Mouse (Mus musculus) T-helper 1 cell (primary cell): ENCODE measurements around the gene G430095P16Rik.

ENCODE experiments used
- in situ Hi-C: fragments of 300-600 bp; cut with MboI, MseI; formaldehyde crosslinking; loops from one replicate; pipeline ENCODE4 v1.15.1; 2025; ENCODE audit warnings: high pct_unique_total_duplicates

G430095P16Rik gene

DNA sequence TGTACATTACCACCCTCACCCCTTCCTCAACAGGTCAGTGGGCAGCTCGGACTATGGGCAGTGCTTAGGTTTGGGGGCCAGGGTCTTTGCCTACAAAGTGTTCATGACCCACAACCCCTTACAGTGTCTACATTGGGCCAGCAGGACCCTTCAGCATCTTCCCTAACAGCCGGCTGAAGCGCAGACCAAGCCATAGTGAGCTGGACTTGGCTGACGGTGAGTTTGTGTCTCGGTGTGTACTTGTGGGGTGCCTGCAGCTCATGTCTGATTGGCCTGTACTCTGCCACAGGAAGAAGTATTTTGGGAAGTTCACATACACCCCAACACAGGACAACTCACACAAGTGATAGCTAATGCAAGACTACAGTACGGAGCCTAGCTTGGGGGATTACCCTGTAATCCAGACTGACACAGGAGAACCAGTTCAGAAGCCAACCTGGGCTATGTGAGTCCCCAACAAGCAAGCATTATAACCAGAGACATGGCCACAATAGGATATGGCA is 19.8 kb upstream of the G430095P16Rik start:
- in situ Hi-C loops = no loop called here

DNA sequence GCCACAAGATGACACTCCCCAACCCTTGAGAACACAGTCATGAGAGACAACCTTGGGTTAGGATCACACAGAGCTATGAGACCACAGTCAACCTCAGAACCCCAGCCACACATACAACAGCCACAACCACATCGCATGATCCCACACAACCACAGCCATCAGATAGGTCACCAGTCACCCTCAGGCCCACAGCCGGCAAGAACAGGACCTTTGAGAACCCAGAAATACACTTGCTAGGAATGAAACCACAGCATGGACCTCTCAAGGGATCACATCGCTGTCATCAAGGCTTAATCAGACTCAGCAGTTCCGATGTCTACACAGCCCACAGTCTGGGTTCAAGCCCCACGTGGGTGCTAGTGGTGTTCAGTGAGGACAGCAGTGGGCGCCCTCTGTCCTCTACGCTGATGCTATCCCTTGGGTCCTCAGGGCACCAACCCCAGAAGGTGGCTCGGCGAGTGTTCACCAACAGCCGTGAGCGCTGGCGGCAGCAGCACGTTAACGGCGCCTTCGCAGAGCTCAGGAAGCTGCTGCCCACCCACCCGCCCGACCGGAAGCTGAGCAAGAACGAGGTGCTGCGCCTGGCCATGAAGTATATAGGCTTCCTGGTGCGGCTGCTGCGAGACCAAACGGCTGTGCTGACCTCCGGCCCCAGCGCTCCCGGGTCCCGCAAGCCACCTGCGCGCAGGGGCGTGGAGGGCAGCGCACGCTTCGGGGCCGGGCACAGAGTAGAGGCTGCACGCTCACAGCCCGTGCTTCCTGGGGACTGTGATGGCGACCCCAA is 19.1 kb upstream of the G430095P16Rik start:
- in situ Hi-C loops = no loop called here

DNA sequence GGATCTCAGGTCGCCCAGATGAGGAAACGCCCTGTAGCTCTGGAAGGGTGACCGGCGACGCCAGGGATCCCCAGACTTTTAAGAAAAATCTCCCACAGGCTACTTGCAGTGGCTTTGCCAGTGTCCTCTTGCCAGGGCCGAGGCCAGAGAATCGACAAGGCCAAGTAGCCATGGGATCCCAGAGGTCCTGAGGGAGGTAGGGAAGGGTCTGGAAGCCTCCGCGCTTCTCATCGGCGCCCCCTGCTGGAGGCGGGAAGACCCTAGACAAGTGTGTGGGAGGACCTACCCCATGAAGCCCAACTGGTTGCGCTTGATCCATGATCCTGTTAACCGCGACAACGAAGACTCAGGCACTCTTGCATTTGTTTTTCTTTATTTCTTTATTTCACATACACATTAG is 18.5 kb upstream of the G430095P16Rik start:
- in situ Hi-C loops = no loop called here

DNA sequence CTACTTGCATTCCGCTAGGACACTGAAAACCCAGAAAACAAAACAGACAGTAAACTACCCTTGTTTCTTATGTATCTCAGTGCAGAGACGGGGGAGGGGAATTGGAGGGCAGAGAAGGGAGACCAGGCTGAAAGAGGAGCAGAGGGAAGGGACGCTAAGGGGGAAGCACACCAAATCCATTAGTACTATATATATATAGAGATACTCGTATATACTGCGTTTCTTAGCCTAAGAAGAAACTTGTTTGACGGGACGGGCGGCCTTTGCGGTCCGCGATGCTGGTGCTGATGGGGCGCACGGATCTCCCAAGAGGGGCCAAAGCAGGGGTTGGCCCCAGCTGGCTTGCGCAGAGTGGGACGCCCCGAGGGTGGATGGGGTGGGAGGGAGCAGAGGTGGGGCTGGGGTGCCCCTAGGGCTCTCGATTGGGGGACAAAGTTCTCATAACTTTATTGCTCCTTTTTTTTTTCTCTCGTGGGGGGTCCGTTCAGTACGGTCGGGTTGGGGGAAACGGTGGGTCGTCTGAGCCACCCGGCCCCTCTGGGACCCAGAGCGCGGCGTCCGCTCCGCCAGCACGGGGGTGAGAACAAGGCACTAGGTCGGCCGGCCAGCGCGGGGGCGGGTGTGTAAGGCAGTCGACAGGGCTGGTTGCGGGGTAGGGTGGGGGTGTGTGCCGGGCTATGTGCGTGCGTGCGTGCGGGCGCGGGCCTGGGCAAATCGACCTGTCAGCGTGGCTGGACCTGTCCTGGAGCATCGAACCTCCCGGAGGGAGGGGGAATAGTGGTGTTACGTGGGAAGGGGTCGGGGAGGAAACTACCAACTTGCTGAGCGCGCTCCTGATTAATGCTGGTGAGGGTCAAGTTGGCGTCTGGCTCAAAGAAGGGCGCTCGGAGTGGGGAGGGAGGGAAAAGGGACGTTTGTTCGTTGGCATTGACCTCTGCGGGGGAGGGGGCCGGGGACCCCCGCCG is 17.7 kb upstream of the G430095P16Rik start:
- in situ Hi-C loops = no loop called here

DNA sequence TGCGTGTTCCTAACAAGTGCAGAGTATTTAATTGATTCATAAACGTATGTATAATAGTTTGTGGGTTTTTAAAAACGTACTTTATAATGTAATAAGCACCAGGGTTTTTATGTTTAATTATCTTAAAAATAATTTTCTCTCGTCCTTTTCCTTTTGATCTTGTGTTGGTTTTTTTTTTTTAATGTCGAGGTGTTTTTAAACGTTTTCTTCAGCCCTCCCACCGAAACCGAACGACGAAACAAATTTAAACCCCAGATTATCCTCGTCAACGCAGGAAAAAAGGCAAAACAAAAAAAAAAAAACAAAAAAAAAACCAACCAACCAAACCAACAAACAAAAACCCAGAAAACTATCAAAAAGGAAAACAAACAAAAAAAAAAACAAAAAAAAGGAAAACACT is 16.8 kb upstream of the G430095P16Rik start:
- in situ Hi-C loops = no loop called here

DNA sequence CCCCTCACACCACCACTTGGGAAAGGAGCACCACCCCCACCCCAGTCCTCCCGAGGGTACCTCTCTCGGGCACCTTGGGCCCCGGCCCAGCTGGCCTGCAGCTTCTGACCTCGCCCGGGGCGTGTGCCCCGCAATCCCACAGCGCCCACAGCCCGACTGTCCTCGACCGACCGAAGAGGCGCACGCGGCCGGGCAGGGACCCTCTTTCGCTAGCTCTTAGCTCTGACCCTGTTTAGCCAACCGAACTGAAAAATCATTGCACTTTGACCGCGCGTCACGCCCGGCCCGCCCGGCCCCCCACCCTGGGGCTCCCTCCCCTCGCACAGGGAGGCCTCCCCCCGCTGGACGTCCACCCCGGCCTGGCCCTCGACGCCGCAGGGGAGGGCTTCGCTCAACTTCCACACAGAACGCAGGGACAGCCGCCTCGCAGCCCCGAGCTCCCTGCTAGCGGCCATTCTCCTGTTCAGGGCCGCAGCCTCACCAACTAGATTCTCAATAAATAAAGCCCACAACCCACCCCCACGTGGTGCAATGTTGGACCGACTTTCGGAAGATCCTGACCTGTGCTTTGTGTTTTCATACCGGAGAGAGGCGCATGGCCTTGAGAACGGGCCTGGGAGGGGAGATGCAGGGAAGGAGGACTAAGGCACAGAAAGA is 16.1 kb upstream of the G430095P16Rik start:
- in situ Hi-C loops = no loop called here

DNA sequence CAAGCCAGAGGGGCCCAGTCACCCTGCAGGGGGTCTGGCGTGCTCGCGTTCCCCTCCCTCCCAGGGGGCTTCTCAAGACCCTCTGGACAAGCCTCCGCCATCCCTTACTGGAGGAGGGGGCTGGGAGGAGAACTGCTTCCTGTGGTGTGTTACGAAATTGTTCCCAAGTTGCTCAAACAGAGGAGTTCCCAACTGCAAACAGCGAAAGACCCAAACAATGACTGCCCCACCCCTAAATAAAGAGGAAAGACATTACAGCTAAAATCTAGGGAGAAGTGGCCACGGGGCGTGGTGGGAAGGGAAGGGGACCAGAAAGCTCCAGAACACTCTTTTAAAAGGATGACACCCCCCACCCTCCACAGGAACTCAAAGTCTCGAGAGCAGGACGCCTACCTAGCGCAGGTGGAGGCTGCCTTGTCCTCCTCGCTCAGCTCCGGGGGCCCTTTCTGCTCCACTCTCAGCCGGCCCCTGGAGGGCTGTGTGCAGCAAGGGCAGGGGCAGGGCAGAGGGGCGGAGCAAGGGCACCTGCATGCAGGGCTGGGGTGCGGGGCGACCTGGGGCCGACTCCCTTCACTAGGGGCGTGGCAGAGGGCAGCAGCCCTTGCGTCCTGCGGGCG is 15.4 kb upstream of the G430095P16Rik start:
- in situ Hi-C loops = no loop called here

DNA sequence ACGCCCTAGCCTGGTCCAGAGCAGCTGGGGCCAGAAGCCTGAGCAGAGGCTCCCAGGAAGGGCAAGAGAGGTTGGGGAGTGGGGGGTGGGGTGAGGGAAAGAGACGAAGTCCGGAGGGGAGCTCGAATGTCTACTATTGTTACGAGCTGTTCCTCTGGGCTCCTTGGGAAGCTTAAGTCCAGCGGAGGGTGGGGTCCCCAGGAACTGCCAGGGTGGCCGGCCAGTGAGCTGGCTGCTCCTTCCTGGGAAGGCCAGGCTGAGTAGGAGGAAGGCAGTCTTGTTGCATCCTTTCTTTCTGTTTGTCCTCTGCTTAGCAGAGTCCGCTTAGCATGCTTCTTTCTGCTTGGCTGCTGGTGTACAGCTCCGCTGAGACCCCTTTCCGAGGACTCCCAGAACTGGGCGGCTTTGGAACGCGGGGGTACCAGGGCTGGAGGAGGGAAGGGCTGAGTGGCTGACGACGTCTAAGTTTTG is 14.7 kb upstream of the G430095P16Rik start:
- in situ Hi-C loops = no loop called here

DNA sequence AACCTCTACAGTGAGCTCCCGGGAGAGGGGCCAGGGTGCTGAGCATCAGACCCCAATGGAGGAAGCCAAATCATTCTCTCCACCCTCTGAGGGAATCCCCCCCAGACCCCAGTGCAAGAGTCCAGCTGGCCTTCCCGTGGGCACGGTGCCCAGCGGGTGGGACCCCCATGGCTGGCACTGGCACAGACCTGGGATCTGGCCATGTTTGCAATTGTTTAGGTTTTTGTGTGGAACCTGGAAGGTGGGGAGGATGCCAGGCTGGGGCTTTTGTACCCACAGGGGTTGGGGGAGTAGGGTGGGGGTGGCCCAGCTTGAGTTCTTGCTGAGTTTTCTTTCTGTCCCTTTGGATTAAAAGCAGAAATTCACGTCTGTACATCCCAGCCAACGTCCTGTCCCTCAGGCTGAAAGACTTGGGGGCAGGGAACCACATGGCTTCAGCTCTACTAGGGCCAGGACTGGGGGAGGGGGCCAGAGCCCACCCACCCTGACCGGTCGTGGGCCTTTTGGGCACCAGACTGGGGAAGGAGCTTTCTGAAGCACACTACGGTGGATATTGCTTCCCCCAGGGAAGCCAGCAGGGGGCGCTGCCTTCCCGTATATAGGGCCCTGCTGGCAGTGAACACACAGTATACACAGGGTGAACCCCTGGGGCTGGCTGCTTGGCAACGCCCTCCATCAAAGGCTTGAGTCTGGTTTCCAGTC is 13.9 kb upstream of the G430095P16Rik start:
- in situ Hi-C loops = no loop called here

DNA sequence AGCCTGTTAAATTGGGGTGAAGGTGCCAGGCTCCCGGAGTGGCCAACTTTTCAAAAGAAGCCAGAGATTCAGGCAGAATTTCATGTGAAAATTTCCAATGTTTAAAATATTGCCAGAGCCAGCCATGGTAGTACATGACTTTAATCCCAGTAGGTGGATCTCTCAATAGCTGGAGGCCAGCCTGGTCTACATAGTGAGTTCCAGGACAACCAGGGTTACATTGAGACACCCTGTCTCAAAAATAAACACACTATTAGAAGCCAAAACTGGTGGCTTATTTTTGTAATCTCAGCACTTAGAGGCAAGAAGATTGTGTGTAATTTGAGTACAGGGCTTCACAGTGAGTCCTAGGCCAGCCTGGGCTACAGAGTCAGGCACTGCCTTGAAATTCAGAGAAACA is 12.9 kb upstream of the G430095P16Rik start:
- in situ Hi-C loops = loop anchor here (5.0 kb wide), 1 partner anchor 102 kb away; no protein-coding TSS in a partner anchor

DNA sequence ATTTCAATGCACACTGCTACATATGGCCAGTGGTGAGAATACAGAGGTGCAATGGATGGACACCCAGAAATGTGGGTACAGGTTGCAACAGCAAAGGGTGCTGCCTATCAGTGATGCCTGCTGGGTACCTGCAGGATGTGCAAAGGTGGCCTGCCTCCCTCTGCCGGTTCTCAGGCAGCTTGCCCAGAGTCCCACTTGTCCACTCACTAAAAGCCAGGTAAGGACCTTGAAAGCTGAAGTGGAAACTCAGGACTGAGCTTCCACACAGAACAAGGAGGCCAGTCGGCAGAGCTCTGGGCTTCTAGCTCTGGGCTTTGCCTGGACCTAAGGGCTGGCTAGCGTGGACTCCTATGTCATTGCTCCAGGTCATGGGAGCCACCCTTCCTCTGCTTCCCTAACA is 11.5 kb upstream of the G430095P16Rik start:
- in situ Hi-C loops = loop anchor here (5.0 kb wide), 1 partner anchor 101 kb away; no protein-coding TSS in a partner anchor

DNA sequence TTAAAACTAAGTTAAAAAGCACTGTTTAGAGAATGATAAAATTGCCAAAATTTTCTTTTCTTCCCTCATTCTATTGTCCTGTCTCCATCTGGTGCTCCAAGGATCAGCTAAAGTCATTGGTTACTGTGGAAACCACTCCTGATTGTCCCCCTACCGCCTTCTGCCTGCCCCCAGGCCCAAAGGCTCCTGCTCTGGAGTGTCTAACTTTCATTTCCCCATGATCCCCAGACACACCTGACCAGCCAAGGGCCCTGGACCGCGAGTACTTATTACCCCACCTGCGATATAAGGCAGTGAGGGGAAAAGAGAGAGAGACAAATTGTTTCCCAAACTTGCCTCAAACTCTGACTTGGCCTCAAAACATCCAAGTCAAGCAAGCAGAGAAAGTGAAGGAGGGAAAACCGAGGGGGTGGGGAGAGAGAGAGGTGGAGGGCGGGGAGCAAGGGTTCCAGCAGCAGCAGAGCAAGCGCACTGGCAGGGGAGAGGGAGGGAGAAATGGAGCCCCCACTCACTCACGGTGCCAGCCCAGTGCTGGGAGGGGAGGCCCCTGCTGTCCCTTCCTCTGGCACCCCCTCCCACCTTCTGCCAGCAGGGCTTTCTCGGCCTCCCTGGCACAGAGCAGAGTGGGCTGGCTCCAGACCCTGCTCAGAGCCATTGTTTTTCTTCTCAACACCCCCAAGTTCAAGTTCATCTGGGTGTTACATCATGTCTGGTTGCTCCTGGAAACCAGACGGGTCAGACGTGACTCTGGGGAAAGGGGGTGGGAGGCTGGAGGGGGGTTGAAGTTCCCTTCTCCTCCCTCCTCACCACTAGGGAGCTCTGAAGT is 10.7 kb upstream of the G430095P16Rik start:
- in situ Hi-C loops = loop anchor here (5.0 kb wide), 1 partner anchor 100 kb away; no protein-coding TSS in a partner anchor

DNA sequence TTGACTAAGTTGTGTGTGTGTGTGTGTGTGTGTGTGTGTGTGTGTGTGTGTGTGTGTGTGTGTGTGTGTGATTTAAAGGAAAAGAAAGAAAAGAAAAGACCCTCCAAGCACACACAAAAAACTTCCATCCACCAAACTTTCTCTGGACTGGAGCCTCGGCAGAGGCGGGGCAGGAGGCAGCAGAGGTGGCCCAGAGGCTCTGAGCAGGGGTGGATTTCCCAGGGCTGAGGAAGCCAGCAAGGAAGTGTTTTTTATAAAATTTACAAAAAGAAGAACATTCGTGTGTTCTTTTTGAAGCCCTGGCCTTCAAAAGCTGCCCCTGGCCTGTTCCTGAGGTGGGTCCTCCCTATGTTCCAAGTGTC is 10.1 kb upstream of the G430095P16Rik start:
- in situ Hi-C loops = loop anchor here (5.0 kb wide), 1 partner anchor 100 kb away; no protein-coding TSS in a partner anchor

DNA sequence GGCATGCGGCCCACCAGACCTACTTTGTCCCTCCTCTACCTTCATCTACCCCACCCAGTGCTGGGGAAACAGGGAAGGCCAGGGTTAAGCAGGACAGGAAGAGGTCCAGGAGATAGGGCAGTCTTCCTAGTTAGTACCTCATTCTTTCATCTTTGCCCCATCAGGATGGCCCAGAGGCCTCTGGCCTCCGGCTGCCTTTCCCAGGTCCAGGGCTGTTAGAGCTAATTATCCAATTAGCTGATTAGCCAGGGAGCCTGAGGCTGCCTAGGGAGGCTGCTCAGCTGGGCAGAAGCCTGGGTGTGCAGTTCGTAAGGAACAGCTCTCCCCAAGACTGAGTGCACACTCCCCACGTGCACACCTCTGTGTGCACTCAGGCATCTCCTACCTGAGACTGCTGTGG is 9.4 kb upstream of the G430095P16Rik start:
- in situ Hi-C loops = loop anchor here (5.0 kb wide), 1 partner anchor 99 kb away; no protein-coding TSS in a partner anchor

DNA sequence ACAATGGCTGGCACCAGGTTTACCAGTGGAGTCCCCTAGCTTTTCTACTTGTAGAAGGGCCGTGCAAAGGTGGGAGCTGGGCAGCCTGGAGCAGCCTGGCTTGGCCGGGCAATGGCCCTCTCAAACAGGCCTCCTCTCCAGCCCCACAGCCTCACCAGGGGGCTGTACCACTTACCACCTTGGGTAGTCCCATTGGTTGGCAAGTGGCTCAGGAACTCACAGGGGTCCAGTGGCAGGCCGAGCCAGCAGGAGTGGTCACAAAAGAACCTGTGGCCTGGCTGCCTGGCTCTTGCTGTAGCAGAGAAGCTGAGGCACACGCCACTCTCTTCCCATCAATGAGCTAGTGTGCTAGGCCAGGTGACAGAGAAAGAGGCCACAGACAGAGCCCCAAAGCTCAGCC is 8.6 kb upstream of the G430095P16Rik start:
- in situ Hi-C loops = loop anchor here (5.0 kb wide), 1 partner anchor 98 kb away; no protein-coding TSS in a partner anchor

DNA sequence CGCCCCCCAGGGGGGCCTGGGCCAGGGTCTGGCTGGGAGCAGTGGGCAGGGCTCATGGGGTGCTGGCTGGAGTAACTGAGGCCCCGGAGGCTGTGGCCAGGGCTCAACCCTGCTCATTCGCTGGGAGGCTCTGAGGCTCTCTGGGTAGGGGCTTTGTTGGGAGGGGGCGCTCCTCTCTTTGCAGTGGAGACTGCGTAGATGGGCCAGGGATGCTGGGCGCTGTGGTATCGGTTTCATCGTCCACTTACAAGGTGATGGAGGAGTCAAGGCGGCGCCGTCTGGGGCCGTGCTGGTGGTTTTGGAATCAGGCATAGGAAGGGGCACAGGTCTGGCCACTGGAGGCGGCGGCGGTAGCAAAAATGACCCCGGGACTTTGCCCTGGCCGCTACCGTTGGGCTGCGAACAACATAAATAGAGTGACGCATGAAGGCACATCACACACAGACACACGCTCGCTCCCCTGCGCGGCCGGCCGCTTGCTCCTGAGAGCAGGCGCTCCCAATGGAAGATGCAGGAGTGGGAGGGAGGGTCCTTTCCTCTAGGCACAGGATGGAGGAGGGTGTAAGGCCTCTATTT is 6.8 kb upstream of the G430095P16Rik start:
- in situ Hi-C loops = no loop called here

DNA sequence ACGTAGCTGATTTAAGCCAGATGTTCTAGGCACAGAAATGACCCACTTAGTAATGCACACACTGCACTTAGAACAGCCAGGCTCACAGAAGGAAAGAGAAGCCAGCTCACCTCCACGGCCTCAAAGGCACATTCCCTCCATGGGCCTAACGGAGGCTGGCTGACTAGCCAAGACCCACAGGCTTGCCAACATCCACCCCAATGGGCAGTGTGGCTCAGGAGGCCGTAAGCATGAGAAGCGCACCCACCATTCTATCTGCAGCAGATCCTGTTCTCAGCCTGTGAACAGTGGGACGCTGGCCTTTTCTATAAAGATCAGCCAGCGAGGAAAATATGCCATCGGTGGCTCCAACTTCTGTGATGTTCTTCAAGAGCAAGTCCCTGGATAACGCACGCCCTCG is 6.0 kb upstream of the G430095P16Rik start:
- in situ Hi-C loops = no loop called here

DNA sequence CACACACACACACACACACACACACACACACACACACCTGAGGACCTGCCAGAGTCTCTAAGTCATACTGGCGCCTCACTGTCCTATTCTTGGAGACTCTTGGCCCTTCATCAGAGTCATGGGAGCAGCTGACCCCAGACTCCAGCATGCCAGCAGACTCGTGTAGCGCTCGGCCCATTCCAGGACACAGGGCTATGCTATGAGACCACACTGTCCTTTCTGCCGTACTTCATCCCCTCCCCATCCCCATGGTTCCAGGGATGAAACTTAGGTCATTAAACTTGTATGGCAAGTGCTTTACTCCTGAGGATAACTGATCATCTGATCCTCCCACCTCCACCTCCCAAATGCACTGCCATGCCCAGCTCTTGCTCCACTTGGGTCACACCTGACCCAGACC is 4.3 kb upstream of the G430095P16Rik start:
- in situ Hi-C loops = no loop called here
